Mouse (Mus musculus) megakaryocyte, embryonic 14.5 days (primary cell): ENCODE data around the gene Ccn1. TPM values are rescaled to one million over a fixed set of nuclear protein-coding genes. Genes with fewer than 3 reads are reported as not detected.

Experiments
- H3K27me3 ChIP-seq: replicated peaks from 2 replicates; pipeline ENCODE3; 2012; ENCODE audit warnings: inconsistent platforms
- H3K36me3 ChIP-seq: replicated peaks from 2 replicates; pipeline ENCODE3; 2012; ENCODE audit warnings: low read length, inconsistent platforms, mixed read lengths
- H3K4me1 ChIP-seq: 2 replicates; pipeline ENCODE4 v1.6.1; 2012; ENCODE audit warnings: inconsistent platforms
- H3K4me3 ChIP-seq: replicated peaks from 2 replicates; pipeline ENCODE3; 2012; ENCODE audit warnings: moderate library complexity, mild to moderate bottlenecking, inconsistent platforms
- H3K9me3 ChIP-seq: 2 replicates; pipeline ENCODE4 v1.6.1; 2012; ENCODE audit warnings: inconsistent platforms
- FLI1 ChIP-seq: IDR thresholded peaks from 2 replicates; pipeline ENCODE4 v1.6.1; 2012; ENCODE audit warnings: low read length, inconsistent platforms, mixed read lengths
- GATA1 ChIP-seq: IDR thresholded peaks from 3 replicates; pipeline ENCODE4 v1.6.1; 2012; ENCODE audit warnings: mixed read lengths, low read length, inconsistent platforms, borderline replicate concordance
- polyA plus RNA-seq: library from polyadenylated mRNA; stranded (reverse); fragments of >175 nt; gene quantifications from 2 replicates; pipeline ENCODE4 v1.2.3, GENCODE M21; 2012; ENCODE audit warnings: low replicate concordance; ENCODE audit not compliant: insufficient read depth

Ccn1 gene
- polyA plus RNA-seq, 1 experiment: 0.22 TPM

- peaks cover 73% of the 10 kb centered on the region for H3K27me3 ChIP-seq
- H3K4me3 ChIP-seq: peak overlapping the region; percentile 89
- TF ChIP-seq GATA1 (no peak), FLI1 (no peak)
- H3K9me3 ChIP-seq: 0 out of 2 replicates have a peak, but pooled peaks cover 5% of the 10 kb centered on the region
- peaks cover 57% of the 10 kb centered on the region for H3K4me1 ChIP-seq
- H3K36me3 ChIP-seq: no peaks in the 10 kb centered on the region
Measured at GRCm38 (mm10) chr3:145650298-145651011, 674 bp upstream of the Ccn1 start.

GRCm38 (mm10) chr3:145648991-145649851 is 560 bp downstream of the Ccn1 start:
- 0 out of 2 replicates have a peak, but pooled peaks cover 5% of the 10 kb centered on the region for H3K9me3 ChIP-seq
- peaks cover 77% of the 10 kb centered on the region for H3K27me3 ChIP-seq
- H3K4me1 ChIP-seq: peaks cover 57% of the 10 kb centered on the region
- no peaks in the 10 kb centered on the region for H3K36me3 ChIP-seq
- H3K4me3 ChIP-seq: peak overlapping the region; percentile 89
- no peak for TF ChIP-seq GATA1
- no peak for TF ChIP-seq FLI1

GRCm38 (mm10) chr3:145648097-145648931 is 1.5 kb downstream of the Ccn1 start:
- H3K27me3 ChIP-seq: peaks cover 84% of the 10 kb centered on the region
- H3K36me3 ChIP-seq: no peaks in the 10 kb centered on the region
- TF ChIP-seq FLI1: no peak
- no peak for TF ChIP-seq GATA1
- H3K4me3 ChIP-seq: peak overlapping the region; percentile 28
- H3K9me3 ChIP-seq: 0 out of 2 replicates have a peak, but pooled peaks cover 5% of the 10 kb centered on the region
- H3K4me1 ChIP-seq: peaks cover 53% of the 10 kb centered on the region

- 0 out of 2 replicates have a peak, but pooled peaks cover 8% of the 10 kb centered on the region for H3K9me3 ChIP-seq
- no peaks in the 10 kb centered on the region for H3K36me3 ChIP-seq
- TF ChIP-seq FLI1 (no peak), GATA1 (no peak)
Measured at GRCm38 (mm10) chr3:145647416-145647815, 2.4 kb downstream of the Ccn1 start.

GRCm38 (mm10) chr3:145646666-145647065 is 3.1 kb downstream of the Ccn1 start:
- TF ChIP-seq GATA1 (no peak), FLI1 (no peak)
- H3K4me1 ChIP-seq: peaks cover 36% of the 10 kb centered on the region
- H3K4me3 ChIP-seq: no peak overlapping the region
- H3K27me3 ChIP-seq: peaks cover 78% of the 10 kb centered on the region
- H3K36me3 ChIP-seq: no peaks in the 10 kb centered on the region
- 0 out of 2 replicates have a peak, but pooled peaks cover 8% of the 10 kb centered on the region for H3K9me3 ChIP-seq

More at GRCm38 (mm10) chr3:145647416-145647815, 2.4 kb downstream of the Ccn1 start:
- Histone ChIP-seq H3K4me1 (peaks cover 44% of the 10 kb centered on the region), H3K4me3 (no peak overlapping the region), H3K27me3 (peaks cover 82% of the 10 kb centered on the region)

GRCm38 (mm10) chr3:145646009-145646408 is 3.8 kb downstream of the Ccn1 start:
- TF ChIP-seq FLI1: no peak
- no peak for TF ChIP-seq GATA1
- Histone ChIP-seq H3K36me3 (no peaks in the 10 kb centered on the region), H3K4me3 (no peak overlapping the region), H3K9me3 (0 out of 2 replicates have a peak, but pooled peaks cover 8% of the 10 kb centered on the region), H3K4me1 (peaks cover 33% of the 10 kb centered on the region), H3K27me3 (peaks cover 73% of the 10 kb centered on the region)

GRCm38 (mm10) chr3:145645463-145645862 is 4.3 kb downstream of the Ccn1 start:
- TF ChIP-seq GATA1 (no peak), FLI1 (no peak)
- H3K4me1 ChIP-seq: peaks cover 32% of the 10 kb centered on the region
- H3K9me3 ChIP-seq: 0 out of 2 replicates have a peak, but pooled peaks cover 8% of the 10 kb centered on the region
- H3K36me3 ChIP-seq: no peaks in the 10 kb centered on the region
- H3K27me3 ChIP-seq: peaks cover 68% of the 10 kb centered on the region
- no peak overlapping the region for H3K4me3 ChIP-seq

- 0 out of 2 replicates have a peak, but pooled peaks cover 8% of the 10 kb centered on the region for H3K9me3 ChIP-seq
- peaks cover 8% of the 10 kb centered on the region for H3K4me1 ChIP-seq
- no peaks in the 10 kb centered on the region for H3K36me3 ChIP-seq
- peaks cover 56% of the 10 kb centered on the region for H3K27me3 ChIP-seq
- TF ChIP-seq FLI1: no peak
- TF ChIP-seq GATA1: no peak
- no peak overlapping the region for H3K4me3 ChIP-seq
Measured at GRCm38 (mm10) chr3:145642861-145643260, 6.9 kb downstream of the Ccn1 start.

GRCm38 (mm10) chr3:145641878-145642277 is 7.9 kb downstream of the Ccn1 start:
- Histone ChIP-seq H3K4me3 (no peak overlapping the region), H3K27me3 (peaks cover 47% of the 10 kb centered on the region), H3K4me1 (peaks cover 8% of the 10 kb centered on the region), H3K9me3 (0 out of 2 replicates have a peak, but pooled peaks cover 3% of the 10 kb centered on the region), H3K36me3 (no peaks in the 10 kb centered on the region)
- TF ChIP-seq FLI1: no peak
- no peak for TF ChIP-seq GATA1
